Mouse (Mus musculus) kidney, embryonic 15.5 days (tissue): ENCODE measurements around the gene Iqcd. TPM values are rescaled to one million over a fixed set of nuclear protein-coding genes. Genes with fewer than 3 reads are reported as not detected.

Experiments
- ATAC-seq: fragments of 200-750 bp; cut with Nextera tagmentation; replicated peaks from 2 replicates; pipeline ENCODE4 v1.8.0; 2017; ENCODE audit warnings: moderate TSS enrichment; ENCODE audit not compliant: low FRiP score
- H3K27ac ChIP-seq: fragments of 300-500 bp; sonication (generic); 2 replicates; pipeline ENCODE4 v1.5.1; 2015; ENCODE audit warnings: mild to moderate bottlenecking, inconsistent platforms
- H3K27me3 ChIP-seq: fragments of 300-500 bp; sonication (generic); 2 replicates; pipeline ENCODE4 v1.6.1; 2015; ENCODE audit warnings: inconsistent platforms
- H3K36me3 ChIP-seq: fragments of 300-500 bp; sonication (generic); 2 replicates; pipeline ENCODE4 v1.6.1; 2015; ENCODE audit warnings: inconsistent platforms
- H3K4me1 ChIP-seq: fragments of 300-500 bp; sonication (generic); 2 replicates; pipeline ENCODE4 v1.6.1; 2015; ENCODE audit warnings: inconsistent platforms
- H3K4me2 ChIP-seq: fragments of 300-500 bp; sonication (generic); 2 replicates; pipeline ENCODE4 v1.6.1; 2015; ENCODE audit warnings: moderate library complexity, mild to moderate bottlenecking, inconsistent platforms
- H3K4me3 ChIP-seq: fragments of 300-500 bp; sonication (generic); replicated peaks from 2 replicates; pipeline ENCODE4 v1.5.1; 2015; ENCODE audit warnings: mild to moderate bottlenecking, inconsistent platforms
- H3K9ac ChIP-seq: fragments of 300-500 bp; sonication (generic); 2 replicates; pipeline ENCODE4 v1.6.1; 2015; ENCODE audit warnings: mild to moderate bottlenecking, inconsistent platforms
- H3K9me3 ChIP-seq: fragments of 300-500 bp; sonication (generic); replicated peaks from 2 replicates; pipeline ENCODE4 v1.6.1; 2016; ENCODE audit warnings: inconsistent platforms
- WGBS: fragments of 180-500 bp; shearing (Covaris S2); methylation state at CpG from one replicate; pipeline ENCODE4 v1.1.7; 2015; ENCODE audit warnings: mixed read lengths; 5-methylcytosine and 5-hydroxymethylcytosine counted together
- polyA plus RNA-seq: library from polyadenylated mRNA; unstranded; fragments of >200 nt; fragmentation: Nextera tagmentation; extraction: Ambion mirVana; gene quantifications from 2 replicates; pipeline ENCODE4 v1.2.1, GENCODE M21; 2015

The Iqcd gene
- polyA plus RNA-seq, 1 experiment from 2014 or later = 0.82 TPM

- Histone ChIP-seq H3K9ac (no peak overlapping the region), H3K27me3 (no peaks in the 10 kb centered on the region), H3K4me3 (no peak overlapping the region), H3K27ac (no peak overlapping the region), H3K36me3 (peaks cover 100% of the 10 kb centered on the region), H3K4me2 (no peak overlapping the region), H3K4me1 (peaks cover 15% of the 10 kb centered on the region), H3K9me3 (no peaks in the 10 kb centered on the region)
- WGBS = 89% methylated on average over 10 of the region's 10 CpGs
- ATAC-seq = no peak
Measured at GRCm38 (mm10) chr5:120621846-120622197, 33.0 kb downstream of the Iqcd start.

GRCm38 (mm10) chr5:120622198-120622851, 33.5 kb downstream of the Iqcd start:
- no peak for ATAC-seq
- Histone ChIP-seq H3K4me1 (peaks cover 16% of the 10 kb centered on the region), H3K36me3 (peaks cover 100% of the 10 kb centered on the region), H3K27me3 (no peaks in the 10 kb centered on the region), H3K9ac (no peak overlapping the region), H3K4me3 (no peak overlapping the region), H3K4me2 (no peak overlapping the region), H3K9me3 (no peaks in the 10 kb centered on the region), H3K27ac (no peak overlapping the region)
- WGBS = 66% methylated on average over 5 of the region's 5 CpGs

GRCm38 (mm10) chr5:120624427-120624826, 35.6 kb downstream of the Iqcd start:
- Histone ChIP-seq H3K36me3 (peaks cover 94% of the 10 kb centered on the region), H3K9ac (no peak overlapping the region), H3K9me3 (no peaks in the 10 kb centered on the region), H3K27ac (no peak overlapping the region), H3K27me3 (no peaks in the 10 kb centered on the region), H3K4me1 (peaks cover 16% of the 10 kb centered on the region), H3K4me3 (no peak overlapping the region), H3K4me2 (no peak overlapping the region)
- no peak for ATAC-seq
- 93% methylated on average over 10 of the region's 10 CpGs for WGBS

- Histone ChIP-seq H3K4me3 (no peak overlapping the region), H3K36me3 (peaks cover 74% of the 10 kb centered on the region), H3K27me3 (peaks cover 14% of the 10 kb centered on the region), H3K9ac (no peak overlapping the region), H3K4me1 (peaks cover 15% of the 10 kb centered on the region), H3K9me3 (no peaks in the 10 kb centered on the region), H3K27ac (no peak overlapping the region), H3K4me2 (no peak overlapping the region)
- ATAC-seq = peak; percentile 63; the same call in 1 of the 2 replicates
- WGBS = 44% methylated on average over 19 of the region's 19 CpGs
Measured at GRCm38 (mm10) chr5:120626399-120626798, 37.6 kb downstream of the Iqcd start.

- Histone ChIP-seq H3K27ac (no peak overlapping the region), H3K4me1 (peaks cover 9% of the 10 kb centered on the region), H3K27me3 (peaks cover 18% of the 10 kb centered on the region), H3K9ac (no peak overlapping the region), H3K36me3 (peaks cover 61% of the 10 kb centered on the region), H3K9me3 (no peaks in the 10 kb centered on the region; the same call in 1 of the 2 replicates), H3K4me2 (no peak overlapping the region), H3K4me3 (no peak overlapping the region)
- 94% methylated on average over 15 of the region's 15 CpGs for WGBS
- no peak for ATAC-seq
Measured at GRCm38 (mm10) chr5:120627515-120628300, 38.9 kb downstream of the Iqcd start.

GRCm38 (mm10) chr5:120628624-120629023, 39.8 kb downstream of the Iqcd start:
- H3K4me3 ChIP-seq = no peak overlapping the region
- no peak overlapping the region for H3K4me2 ChIP-seq
- WGBS = 69% methylated on average over 7 of the region's 7 CpGs
- H3K27ac ChIP-seq = no peak overlapping the region
- no peaks in the 10 kb centered on the region; the same call in 1 of the 2 replicates for H3K9me3 ChIP-seq
- ATAC-seq = no peak
- no peak overlapping the region for H3K9ac ChIP-seq
- peaks cover 9% of the 10 kb centered on the region for H3K4me1 ChIP-seq
- H3K36me3 ChIP-seq = peaks cover 52% of the 10 kb centered on the region
- H3K27me3 ChIP-seq = peaks cover 20% of the 10 kb centered on the region

GRCm38 (mm10) chr5:120631128-120631527, 42.3 kb downstream of the Iqcd start:
- Histone ChIP-seq H3K9ac (no peak overlapping the region), H3K4me3 (peak overlapping the region; percentile 27)

GRCm38 (mm10) chr5:120631892-120632291, 43.1 kb downstream of the Iqcd start:
- no peak for ATAC-seq
- Histone ChIP-seq H3K27ac (no peak overlapping the region), H3K4me1 (peaks cover 6% of the 10 kb centered on the region), H3K9me3 (peaks cover 3% of the 10 kb centered on the region; the same call in 1 of the 2 replicates), H3K4me2 (no peak overlapping the region), H3K9ac (no peak overlapping the region), H3K36me3 (peaks cover 19% of the 10 kb centered on the region), H3K27me3 (peaks cover 20% of the 10 kb centered on the region), H3K4me3 (no peak overlapping the region)
- 93% methylated on average over 5 of the region's 5 CpGs for WGBS

More at GRCm38 (mm10) chr5:120631128-120631527, 42.3 kb downstream of the Iqcd start:
- Histone ChIP-seq H3K27me3 (peaks cover 20% of the 10 kb centered on the region), H3K27ac (no peak overlapping the region), H3K9me3 (peaks cover 3% of the 10 kb centered on the region; the same call in 1 of the 2 replicates), H3K36me3 (peaks cover 27% of the 10 kb centered on the region), H3K4me2 (peak overlapping the region; percentile 52), H3K4me1 (peaks cover 9% of the 10 kb centered on the region)
- ATAC-seq = no peak
- 8% methylated on average over 29 of the region's 29 CpGs for WGBS

- ATAC-seq = no peak
- Histone ChIP-seq H3K4me2 (no peak within 1 kb of the TSS), H3K36me3 (no peaks in the 10 kb centered on the region), H3K27ac (no peak within 1 kb of the TSS), H3K9me3 (peaks cover 3% of the 10 kb centered on the region; the same call in 1 of the 2 replicates), H3K27me3 (peaks cover 20% of the 10 kb centered on the region), H3K4me1 (peaks cover 5% of the 10 kb centered on the region), H3K9ac (no peak within 1 kb of the TSS), H3K4me3 (no peak within 1 kb of the TSS)
- WGBS = 55% methylated on average over 9 of the region's 9 CpGs
Measured at GRCm38 (mm10) chr5:120634131-120634530, 45.3 kb downstream of the Iqcd start, which contains the start of gene Cfap73. Gene Cfap73, minus strand, starts transcription at chr5:120634235.

GRCm38 (mm10) chr5:120634860-120635259, 46.0 kb downstream of the Iqcd start:
- Histone ChIP-seq H3K36me3 (no peaks in the 10 kb centered on the region), H3K9ac (no peak overlapping the region), H3K4me1 (peaks cover 5% of the 10 kb centered on the region), H3K4me3 (no peak overlapping the region), H3K27me3 (peaks cover 20% of the 10 kb centered on the region), H3K4me2 (no peak overlapping the region), H3K27ac (no peak overlapping the region), H3K9me3 (peaks cover 3% of the 10 kb centered on the region; the same call in 1 of the 2 replicates)
- 23% methylated on average over 5 of the region's 5 CpGs for WGBS
- no peak for ATAC-seq

- no peak for ATAC-seq
- H3K27me3 ChIP-seq = peaks cover 14% of the 10 kb centered on the region
- WGBS = 69% methylated on average over 5 of the region's 5 CpGs
Measured at GRCm38 (mm10) chr5:120635633-120636032, 46.8 kb downstream of the Iqcd start.

GRCm38 (mm10) chr5:120640094-120640493, 51.3 kb downstream of the Iqcd start:
- ATAC-seq = no peak
- no peak overlapping the region for H3K4me2 ChIP-seq
- no peaks in the 10 kb centered on the region for H3K27me3 ChIP-seq
- H3K4me3 ChIP-seq = no peak overlapping the region
- H3K9ac ChIP-seq = no peak overlapping the region
- H3K4me1 ChIP-seq = peaks cover 7% of the 10 kb centered on the region
- no peak overlapping the region for H3K27ac ChIP-seq
- 0 out of 2 replicates have a peak, but pooled peaks cover 3% of the 10 kb centered on the region for H3K9me3 ChIP-seq
- 87% methylated on average over 7 of the region's 7 CpGs for WGBS
- H3K36me3 ChIP-seq = no peaks in the 10 kb centered on the region

More at GRCm38 (mm10) chr5:120635633-120636032, 46.8 kb downstream of the Iqcd start:
- Histone ChIP-seq H3K4me1 (peaks cover 5% of the 10 kb centered on the region), H3K4me2 (no peak overlapping the region), H3K4me3 (no peak overlapping the region), H3K27ac (no peak overlapping the region), H3K9ac (no peak overlapping the region), H3K36me3 (no peaks in the 10 kb centered on the region), H3K9me3 (peaks cover 3% of the 10 kb centered on the region; the same call in 1 of the 2 replicates)
